Mouse (Mus musculus) embryo, embryonic 10.5 days (tissue): ENCODE data around the gene Sub1.

ENCODE experiments used
- DNase-seq: peaks from one replicate; pipeline ENCODE4 v3.0.0-alpha.2; 2015; ENCODE audit warnings: low spot score

Gene Sub1

GRCm38 (mm10) chr15:11965201-11965845 lies 31.5 kb downstream of the Sub1 start:
- no peak for DNase-seq

- no peak for DNase-seq
Observed at GRCm38 (mm10) chr15:11963791-11964525, 32.8 kb downstream of the Sub1 start.

GRCm38 (mm10) chr15:11959716-11960115 lies 37.1 kb downstream of the Sub1 start:
- no peak for DNase-seq

- no peak for DNase-seq
Observed at GRCm38 (mm10) chr15:11956129-11956528, 40.7 kb downstream of the Sub1 start.

GRCm38 (mm10) chr15:11954190-11954589 lies 42.6 kb downstream of the Sub1 start:
- DNase-seq = no peak

GRCm38 (mm10) chr15:11952159-11952558 lies 44.6 kb downstream of the Sub1 start:
- DNase-seq = no peak

- DNase-seq = no peak
Observed at GRCm38 (mm10) chr15:11951181-11951580, 45.6 kb downstream of the Sub1 start.

- no peak for DNase-seq
Observed at GRCm38 (mm10) chr15:11950144-11950543, 46.6 kb downstream of the Sub1 start.

GRCm38 (mm10) chr15:11949490-11949889 lies 47.3 kb downstream of the Sub1 start:
- DNase-seq = no peak

- DNase-seq = peak; percentile 8
Observed at GRCm38 (mm10) chr15:11940855-11941254, 55.9 kb downstream of the Sub1 start.
